Mouse (Mus musculus) embryo, embryonic 9.5 days (tissue): ENCODE data around the gene Slc16a13.
"Not testable (repeated sequence)": the region's sequence is repeated elsewhere in the genome, so short reads cannot be mapped to it uniquely, and the experiment has no call there.

Experiments used
- DNase-seq: peaks from one replicate; pipeline ENCODE4 v3.0.0-alpha.2; 2017; ENCODE audit errors: extremely low spot score

Gene Slc16a13

GRCm38 (mm10) chr11:70171847-70172246 lies 49.0 kb downstream of the Slc16a13 start:
- DNase-seq: peak; percentile 10

DNA sequence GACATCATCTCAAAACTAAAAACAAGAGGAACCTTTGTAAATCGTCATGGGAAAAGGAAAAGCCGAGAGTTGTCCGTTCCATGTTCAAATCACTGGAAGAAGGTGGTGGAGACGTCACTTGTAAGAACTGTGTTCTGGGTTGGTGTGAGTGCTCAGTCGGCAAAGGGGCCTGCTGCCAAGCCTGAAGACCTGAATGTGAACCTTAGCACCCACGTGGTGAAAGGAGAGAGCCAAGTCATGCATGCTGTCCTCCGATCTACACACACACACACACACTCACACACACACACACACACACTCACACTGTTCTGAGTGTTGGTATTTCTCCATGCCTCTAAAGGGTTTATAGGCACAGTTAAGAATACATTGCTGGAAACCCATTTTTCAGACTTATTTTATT lies 49.7 kb downstream of the Slc16a13 start:
- no peak for DNase-seq

- DNase-seq: no peak
Observed at GRCm38 (mm10) chr11:70170291-70170690, 50.6 kb downstream of the Slc16a13 start.

- DNase-seq: not testable (repeated sequence)
Observed at GRCm38 (mm10) chr11:70169471-70169870, 51.4 kb downstream of the Slc16a13 start.

DNA sequence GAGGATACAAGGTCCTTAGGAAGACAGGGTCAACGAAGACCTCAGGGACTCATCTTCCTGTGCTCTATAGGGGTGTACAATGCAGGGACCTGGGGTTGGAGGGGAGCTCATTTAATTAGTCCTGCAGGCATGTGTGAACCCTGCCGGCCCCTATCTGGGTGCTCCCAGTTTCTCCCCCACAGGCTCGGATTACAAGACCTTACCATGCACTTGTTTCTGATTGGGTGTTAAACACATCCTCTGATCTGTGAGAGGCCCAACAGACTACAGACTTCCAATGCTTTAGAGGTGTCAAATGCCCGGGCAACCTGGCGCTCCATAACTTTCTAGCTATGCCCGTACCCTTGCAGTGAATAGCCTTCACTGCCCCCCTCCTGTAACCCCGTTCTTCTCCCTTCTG lies 52.7 kb downstream of the Slc16a13 start:
- DNase-seq: no peak
